Mouse (Mus musculus) lung, embryonic 16.5 days (tissue): ENCODE measurements at regions not wholly inside any gene's neighbourhood (a gene's known extent, or its start where the extent isn't known, plus 50 kb on each side); places are given as distances from the start of the nearest gene placed in this dataset.
A peak's percentile ranks its signal among the peaks of the same experiment; 100 is the strongest.

Experiments
- ATAC-seq: fragments of 200-750 bp; cut with Nextera tagmentation; 2 replicates; pipeline ENCODE4 v1.8.0; 2017; ENCODE audit warnings: low read depth, mild to moderate bottlenecking, moderate library complexity
- H3K27ac ChIP-seq: fragments of 300-500 bp; sonication (generic); 2 replicates; pipeline ENCODE4 v1.5.1; 2014; ENCODE audit warnings: mild to moderate bottlenecking, control low read depth, low read length
- H3K27me3 ChIP-seq: fragments of 300-500 bp; sonication (generic); 2 replicates; pipeline ENCODE4 v1.6.1; 2014; ENCODE audit warnings: low read depth, low read length, mixed read lengths; ENCODE audit not compliant: control insufficient read depth, insufficient read depth
- H3K36me3 ChIP-seq: fragments of 300-500 bp; sonication (generic); 2 replicates; pipeline ENCODE4 v1.6.1; 2014; ENCODE audit warnings: low read length; ENCODE audit not compliant: control insufficient read depth, insufficient read depth
- H3K4me1 ChIP-seq: fragments of 300-500 bp; sonication (generic); replicated peaks from 2 replicates; pipeline ENCODE4 v1.6.1; 2014; ENCODE audit warnings: low read length, mixed read lengths; ENCODE audit not compliant: control insufficient read depth, insufficient read depth
- H3K4me2 ChIP-seq: fragments of 300-500 bp; sonication (generic); 2 replicates; pipeline ENCODE4 v1.6.1; 2014; ENCODE audit warnings: low read depth, low read length, control low read depth
- H3K4me3 ChIP-seq: fragments of 300-500 bp; sonication (generic); 2 replicates; pipeline ENCODE4 v1.5.1; 2014; ENCODE audit warnings: mild to moderate bottlenecking, low read length, control low read depth
- H3K9ac ChIP-seq: fragments of 300-500 bp; sonication (generic); 2 replicates; pipeline ENCODE4 v1.6.1; 2014; ENCODE audit warnings: low read length, control low read depth
- H3K9me3 ChIP-seq: fragments of 300-500 bp; sonication (generic); 2 replicates; pipeline ENCODE4 v1.6.1; 2016; ENCODE audit warnings: low read length; ENCODE audit not compliant: control insufficient read depth
- WGBS: fragments of 180-500 bp; shearing (Covaris S2); extraction: QIAGEN DNeasy Blood & Tissue Kit; methylation state at CpG from one replicate; pipeline ENCODE4 v1.1.7; 2014; 5-methylcytosine and 5-hydroxymethylcytosine counted together

DNA sequence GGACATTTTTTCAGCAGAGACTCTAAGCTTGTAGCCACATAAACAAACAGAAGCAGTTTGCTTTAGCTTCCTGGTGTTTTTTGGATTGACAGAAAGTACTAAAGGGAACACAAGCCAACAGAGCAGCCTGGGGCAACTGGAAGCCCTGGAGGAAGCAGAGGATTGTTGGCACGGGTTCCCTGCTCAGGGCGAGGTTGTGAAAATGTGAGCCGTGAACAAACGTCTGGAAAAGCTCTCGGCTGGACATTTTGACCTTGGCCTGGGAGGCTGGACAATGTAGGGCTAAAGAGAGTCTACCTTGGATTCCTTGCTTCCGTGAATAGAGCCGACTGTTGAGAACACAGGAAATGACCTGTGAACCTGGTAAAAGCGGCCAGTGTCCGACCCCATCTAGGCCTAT, 169.8 kb upstream of the Rasgrp1 start:
- Histone ChIP-seq H3K4me2 (no peak overlapping the region), H3K4me3 (no peak overlapping the region), H3K27ac (no peak overlapping the region), H3K9ac (no peak overlapping the region), H3K36me3 (no peaks in the 10 kb centered on the region), H3K27me3 (no peaks in the 10 kb centered on the region), H3K4me1 (0 out of 2 replicates have a peak, but pooled peaks cover 2% of the 10 kb centered on the region), H3K9me3 (no peaks in the 10 kb centered on the region)
- WGBS, result 34% methylated on average over 9 of the region's 9 CpGs
- no peak for ATAC-seq

DNA sequence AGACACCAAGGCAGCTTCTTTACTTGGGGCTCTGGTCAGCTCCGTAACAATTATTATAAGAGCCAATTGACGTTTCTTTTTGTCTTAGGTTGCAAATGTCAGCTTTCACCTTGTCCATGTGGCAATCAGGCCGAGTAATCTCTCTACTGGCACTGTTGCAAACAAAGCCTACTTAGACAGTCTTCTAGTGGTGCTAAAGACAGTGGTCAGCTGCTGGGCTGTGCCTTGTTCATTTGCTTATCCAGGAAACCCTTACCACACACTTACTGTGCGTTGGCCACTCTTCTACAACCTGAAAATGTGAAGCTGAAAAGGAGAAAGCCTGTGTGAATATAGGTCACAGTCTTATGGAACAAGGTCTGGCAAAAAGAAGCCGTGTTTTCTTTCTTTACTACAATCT, 181.6 kb upstream of the Rasgrp1 start:
- no peak overlapping the region for H3K9ac ChIP-seq
- H3K27me3 ChIP-seq, result no peaks in the 10 kb centered on the region
- H3K4me1 ChIP-seq, result peaks cover 7% of the 10 kb centered on the region
- H3K36me3 ChIP-seq, result no peaks in the 10 kb centered on the region
- H3K9me3 ChIP-seq, result no peaks in the 10 kb centered on the region
- H3K27ac ChIP-seq, result no peak overlapping the region
- peak; percentile 68; the same call in 1 of the 2 replicates for ATAC-seq
- 41% methylated on average over 5 of the region's 5 CpGs for WGBS
- H3K4me2 ChIP-seq, result no peak overlapping the region
- no peak overlapping the region for H3K4me3 ChIP-seq

DNA sequence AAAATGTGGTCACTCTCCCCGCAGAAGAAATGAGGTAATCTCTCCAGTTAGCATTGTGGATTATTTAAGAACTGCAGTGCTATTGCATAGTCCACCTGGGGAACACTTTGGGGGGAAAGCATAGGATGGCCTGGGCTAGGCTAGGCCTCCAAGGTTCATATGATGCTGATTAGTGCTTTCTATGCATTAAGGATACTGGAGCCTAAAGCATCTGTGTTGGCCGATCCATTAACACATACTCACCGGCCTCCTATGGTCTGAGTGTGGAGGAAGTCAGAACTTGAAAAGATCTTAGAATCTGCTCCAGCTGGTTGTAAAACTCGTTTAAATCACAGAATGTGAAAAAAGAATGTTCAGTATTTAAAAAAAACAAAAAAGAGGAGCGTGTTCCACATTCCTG, 196.1 kb upstream of the Rasgrp1 start:
- no peak overlapping the region for H3K27ac ChIP-seq
- H3K36me3 ChIP-seq, result no peaks in the 10 kb centered on the region
- WGBS, result 60% methylated on average over 5 of the region's 5 CpGs
- no peak overlapping the region for H3K4me2 ChIP-seq
- no peak overlapping the region for H3K9ac ChIP-seq
- no peak for ATAC-seq
- no peaks in the 10 kb centered on the region for H3K27me3 ChIP-seq
- peaks cover 5% of the 10 kb centered on the region; the same call in 1 of the 2 replicates for H3K4me1 ChIP-seq
- no peaks in the 10 kb centered on the region for H3K9me3 ChIP-seq
- H3K4me3 ChIP-seq, result no peak overlapping the region

DNA sequence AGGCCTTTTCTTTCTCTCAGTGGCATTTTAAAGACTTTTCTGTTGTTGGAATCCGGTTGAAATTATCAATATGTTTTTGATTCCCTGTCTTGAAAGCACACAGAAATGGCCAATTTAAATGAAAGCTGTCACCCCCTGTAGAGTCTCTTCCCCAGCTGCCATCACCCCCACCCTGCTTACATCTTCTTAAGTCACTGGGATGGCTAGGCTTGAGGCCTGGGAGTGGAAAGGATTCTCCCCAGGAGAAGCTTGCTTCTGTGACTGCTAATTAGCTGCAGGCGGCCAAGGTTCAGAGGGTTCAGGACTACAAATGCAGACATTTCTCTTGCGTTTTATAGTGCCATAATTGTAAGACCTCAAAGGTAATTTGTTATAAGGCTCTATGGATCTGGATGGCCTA, 196.5 kb upstream of the Rasgrp1 start:
- no peak overlapping the region for H3K27ac ChIP-seq
- no peaks in the 10 kb centered on the region for H3K36me3 ChIP-seq
- no peak overlapping the region for H3K9ac ChIP-seq
- no peak overlapping the region for H3K4me3 ChIP-seq
- H3K4me1 ChIP-seq, result peaks cover 5% of the 10 kb centered on the region; the same call in 1 of the 2 replicates
- no peak overlapping the region for H3K4me2 ChIP-seq
- no peak for ATAC-seq
- no peaks in the 10 kb centered on the region for H3K9me3 ChIP-seq
- 71% methylated on average over 3 of the region's 3 CpGs for WGBS
- H3K27me3 ChIP-seq, result no peaks in the 10 kb centered on the region

DNA sequence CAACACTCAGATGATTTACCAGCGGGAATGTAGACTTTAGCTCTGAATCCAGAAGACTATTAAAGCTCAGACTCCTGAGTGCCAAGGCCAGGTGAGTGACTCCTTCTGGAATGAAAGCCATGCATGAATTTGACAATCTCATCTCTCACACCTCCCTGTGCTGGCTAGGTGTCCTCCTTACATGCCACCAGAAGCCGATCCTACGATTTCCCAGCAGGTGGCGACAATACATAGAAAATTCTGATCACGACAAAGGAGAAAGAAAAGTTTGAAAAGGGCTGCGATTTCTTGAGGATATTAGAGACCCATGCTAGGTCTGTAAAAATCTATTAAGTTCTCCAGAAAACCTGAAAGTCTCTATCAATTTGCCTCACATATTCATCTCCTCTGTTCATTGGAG, 198.7 kb upstream of the Rasgrp1 start:
- WGBS, result 10% methylated on average over 6 of the region's 6 CpGs
- ATAC-seq, result peak; percentile 45
- H3K4me2 ChIP-seq, result no peak overlapping the region
- peaks cover 5% of the 10 kb centered on the region; the same call in 1 of the 2 replicates for H3K4me1 ChIP-seq
- no peak overlapping the region for H3K9ac ChIP-seq
- H3K36me3 ChIP-seq, result no peaks in the 10 kb centered on the region
- 0 out of 2 replicates have a peak overlapping the region, but pooled peaks have one; percentile 16 for H3K27ac ChIP-seq
- no peaks in the 10 kb centered on the region for H3K27me3 ChIP-seq
- H3K4me3 ChIP-seq, result no peak overlapping the region
- no peaks in the 10 kb centered on the region for H3K9me3 ChIP-seq

DNA sequence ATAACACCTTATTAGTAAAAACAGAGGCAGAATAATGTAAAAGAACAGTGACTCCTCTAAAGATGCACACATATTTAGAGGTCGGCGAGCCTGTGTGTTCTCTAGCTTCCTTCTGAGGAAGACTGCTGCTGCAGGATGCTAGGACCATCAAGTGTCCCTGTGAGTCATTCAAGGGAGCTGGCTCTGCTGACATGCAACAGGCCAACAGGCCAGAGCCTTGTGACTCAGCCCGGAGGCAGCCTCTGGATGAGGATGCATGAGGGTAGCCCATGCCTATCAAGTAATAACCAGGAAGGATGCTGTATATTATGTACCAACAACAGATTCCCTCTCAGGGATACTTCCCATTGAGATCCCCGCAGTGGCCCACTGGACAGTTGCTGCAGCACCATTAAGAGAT, 199.5 kb upstream of the Rasgrp1 start:
- no peak overlapping the region for H3K9ac ChIP-seq
- H3K27ac ChIP-seq, result no peak overlapping the region
- peaks cover 5% of the 10 kb centered on the region; the same call in 1 of the 2 replicates for H3K4me1 ChIP-seq
- WGBS, result 74% methylated on average over 4 of the region's 4 CpGs
- no peaks in the 10 kb centered on the region for H3K27me3 ChIP-seq
- no peaks in the 10 kb centered on the region for H3K36me3 ChIP-seq
- 0 out of 2 replicates have a peak, but pooled peaks have one; percentile 16 for ATAC-seq
- H3K4me2 ChIP-seq, result no peak overlapping the region
- no peak overlapping the region for H3K4me3 ChIP-seq
- no peaks in the 10 kb centered on the region for H3K9me3 ChIP-seq

DNA sequence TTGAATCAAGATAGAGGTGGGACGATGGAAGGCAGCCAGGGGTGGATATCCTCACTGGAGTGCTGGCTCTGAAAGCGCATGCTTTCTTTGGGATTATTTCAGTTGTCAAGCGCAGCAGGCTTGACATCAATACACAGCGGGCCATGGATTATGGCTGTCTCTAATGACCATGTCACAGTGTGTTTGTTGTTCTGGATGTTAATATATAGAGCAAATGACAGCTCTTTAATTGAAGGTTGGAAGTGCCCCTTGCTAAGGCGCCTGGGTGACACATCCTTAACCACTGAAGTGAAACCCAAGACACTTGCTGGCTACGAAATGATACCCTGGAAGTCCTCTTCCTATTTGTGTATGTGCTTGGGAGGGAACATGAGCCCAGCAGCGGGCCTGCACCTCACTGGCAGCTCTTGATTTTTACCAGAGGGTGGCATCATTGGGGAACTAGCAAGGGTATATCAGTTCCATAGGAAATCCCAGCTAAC, 200.5 kb upstream of the Rasgrp1 start:
- Histone ChIP-seq H3K4me1 (peaks cover 5% of the 10 kb centered on the region; the same call in 1 of the 2 replicates), H3K4me3 (no peak overlapping the region), H3K9me3 (no peaks in the 10 kb centered on the region), H3K9ac (no peak overlapping the region), H3K27ac (no peak overlapping the region), H3K4me2 (no peak overlapping the region), H3K36me3 (no peaks in the 10 kb centered on the region), H3K27me3 (no peaks in the 10 kb centered on the region)
- WGBS, result 70% methylated on average over 7 of the region's 7 CpGs
- ATAC-seq, result no peak

DNA sequence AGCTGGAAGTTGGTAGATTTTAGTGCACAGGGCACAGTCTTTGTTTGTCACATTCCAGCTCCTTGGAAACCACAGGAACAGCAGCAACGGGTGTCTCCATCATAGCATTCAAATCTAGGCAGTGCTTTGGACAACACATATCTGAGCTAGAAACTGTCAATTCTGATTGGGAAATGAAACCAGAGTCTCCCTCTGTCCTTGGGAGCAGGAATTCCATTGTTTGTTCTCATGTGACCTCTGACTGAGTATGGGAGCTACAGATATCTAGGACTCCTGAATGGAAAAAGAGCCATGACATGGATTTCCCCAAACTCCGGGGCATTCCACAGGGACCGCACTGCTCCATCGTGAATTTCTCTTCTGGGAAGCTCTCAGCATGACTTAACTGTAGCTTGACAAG, 205.5 kb upstream of the Rasgrp1 start:
- H3K9ac ChIP-seq, result no peak overlapping the region
- no peak overlapping the region for H3K4me3 ChIP-seq
- ATAC-seq, result no peak
- no peaks in the 10 kb centered on the region for H3K36me3 ChIP-seq
- H3K9me3 ChIP-seq, result no peaks in the 10 kb centered on the region
- no peak overlapping the region for H3K27ac ChIP-seq
- no peak overlapping the region for H3K4me2 ChIP-seq
- 77% methylated on average over 4 of the region's 4 CpGs for WGBS
- H3K27me3 ChIP-seq, result no peaks in the 10 kb centered on the region
- H3K4me1 ChIP-seq, result peaks cover 5% of the 10 kb centered on the region; the same call in 1 of the 2 replicates

DNA sequence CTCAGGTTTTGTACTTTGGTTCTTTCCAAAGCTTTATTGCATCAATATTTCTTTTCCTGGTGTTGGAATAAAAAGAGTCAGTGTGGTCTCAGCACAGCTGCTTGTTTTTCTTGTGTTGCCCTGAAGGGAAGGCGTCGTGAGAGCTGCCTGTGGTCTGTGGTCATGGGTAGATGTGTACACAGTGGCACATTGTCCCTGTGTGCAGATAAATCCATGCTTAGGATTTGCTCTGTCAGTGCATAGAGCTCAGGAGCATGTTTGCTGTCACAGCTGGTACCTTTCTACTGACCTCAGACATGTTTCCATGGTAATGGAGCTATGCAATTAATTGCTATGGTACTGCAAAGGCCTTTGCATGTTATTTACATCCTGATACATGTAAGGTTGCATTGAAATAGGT, 213.5 kb upstream of the Rasgrp1 start:
- 38% methylated on average over 2 of the region's 2 CpGs for WGBS

DNA sequence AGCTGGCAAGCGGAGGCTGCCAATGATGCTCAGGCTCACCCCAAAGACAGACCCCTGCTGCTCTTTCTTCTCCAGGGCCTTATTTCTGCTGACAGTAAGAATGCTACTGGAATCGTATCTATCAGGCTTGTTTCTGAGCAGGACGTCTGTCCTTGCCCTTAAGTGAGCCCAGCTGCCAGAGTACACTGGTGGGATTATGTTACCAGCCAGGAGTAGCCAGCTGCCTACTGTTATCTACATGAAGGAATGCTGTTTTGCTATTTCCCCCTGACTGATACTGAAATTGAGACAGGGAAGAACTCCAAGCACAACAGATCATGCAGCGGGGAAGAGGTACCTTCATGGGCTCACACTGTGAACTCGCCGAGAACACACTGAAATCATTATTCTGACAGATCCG, 228.2 kb upstream of the Rasgrp1 start:
- Histone ChIP-seq H3K9ac (no peak overlapping the region), H3K27ac (no peak overlapping the region), H3K4me3 (no peak overlapping the region), H3K36me3 (no peaks in the 10 kb centered on the region), H3K4me1 (no peaks in the 10 kb centered on the region), H3K27me3 (no peaks in the 10 kb centered on the region), H3K4me2 (no peak overlapping the region), H3K9me3 (no peaks in the 10 kb centered on the region)
- ATAC-seq, result no peak
- WGBS, result 61% methylated on average over 7 of the region's 7 CpGs

More for the DNA sequence above, 213.5 kb upstream of the Rasgrp1 start:
- Histone ChIP-seq H3K27me3 (no peaks in the 10 kb centered on the region), H3K27ac (no peak overlapping the region), H3K4me2 (no peak overlapping the region), H3K9ac (no peak overlapping the region), H3K4me3 (no peak overlapping the region), H3K36me3 (no peaks in the 10 kb centered on the region), H3K9me3 (no peaks in the 10 kb centered on the region), H3K4me1 (peaks cover 5% of the 10 kb centered on the region; the same call in 1 of the 2 replicates)
- ATAC-seq, result no peak
